Mouse (Mus musculus): ENCODE measurements around the gene Crp.

DNA sequence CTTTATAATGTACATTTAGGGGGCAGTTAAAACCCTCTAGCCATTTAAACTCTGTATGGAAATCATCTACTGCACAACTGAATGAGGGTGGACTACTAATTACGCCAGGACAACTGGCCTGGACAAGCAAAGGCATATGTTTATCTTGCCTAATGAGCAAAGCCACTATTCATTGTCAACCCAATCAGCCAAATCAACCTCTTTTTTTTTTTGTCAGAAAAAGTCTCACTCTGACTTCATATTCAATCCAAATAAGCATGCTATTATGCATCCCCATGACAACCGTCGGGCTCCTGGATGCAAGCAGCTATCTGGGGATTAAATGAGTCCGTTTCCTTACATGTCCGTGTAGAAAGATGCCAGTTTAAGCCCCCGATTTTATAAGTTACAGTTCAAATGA is 30.3 kb upstream of the Crp start:
- no peak for TF ChIP-seq POLR2A (IDR thresholded peaks at IDR 0.05; ENCODE audit: low read depth, low read length)
- no peak for TF ChIP-seq CTCF (conservative IDR thresholded peaks at IDR 0.05; ENCODE audit: insufficient read depth, insufficient read length, low read depth, low read length)

Data from kidney, adult 2 months (tissue).